Mouse (Mus musculus) heart, adult 9 months (tissue): ENCODE results near the gene Hps3.
"Not testable (repeated sequence)": the region's sequence is repeated elsewhere in the genome, so short reads cannot be mapped to it uniquely, and the experiment has no call there.

Experiments used
- DNase-seq, 2 experiments: peaks; one replicate each; pipeline ENCODE4 v3.0.0; 2022; ENCODE audit warnings: low spot score in 2 of 2

The Hps3 gene

DNA sequence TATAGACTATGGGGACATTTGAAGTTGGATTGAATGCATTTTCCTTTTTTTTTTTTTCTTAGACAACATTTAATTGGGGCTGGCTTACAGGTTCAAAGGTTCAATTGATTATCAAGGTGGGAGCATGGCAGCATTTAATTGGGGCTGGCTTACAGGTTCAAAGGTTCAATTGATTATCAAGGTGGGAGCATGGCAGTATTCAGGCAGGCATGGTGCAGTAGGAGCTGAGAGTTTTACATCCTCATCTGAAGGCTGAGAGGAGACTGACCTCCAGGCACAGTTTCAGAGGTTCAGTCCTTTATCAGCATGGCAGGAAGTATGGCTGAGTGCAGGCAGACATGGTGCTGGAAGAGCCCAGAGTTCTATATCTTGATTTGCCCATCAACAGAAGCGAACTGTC lies 85.7 kb downstream of the Hps3 start:
- not testable (repeated sequence) for DNase-seq

DNA sequence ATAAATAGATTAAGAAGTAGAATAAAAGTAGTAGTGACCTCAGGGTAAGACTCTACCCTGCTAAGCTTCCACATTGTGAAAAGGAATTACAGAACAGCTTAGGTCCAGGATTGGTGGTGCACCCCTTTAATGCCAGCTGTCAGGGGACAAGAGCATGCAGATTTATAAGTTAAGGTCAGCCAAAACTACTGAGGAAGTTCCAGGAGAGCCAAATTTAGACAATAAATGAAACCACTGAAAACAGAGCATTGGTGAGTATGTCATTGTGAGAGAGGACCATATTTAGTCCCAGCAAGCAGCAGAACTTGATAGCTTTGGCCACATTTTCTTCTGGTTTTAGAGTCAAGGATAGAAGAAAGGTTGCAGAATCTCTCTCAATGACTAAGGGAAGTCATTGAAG lies 86.6 kb downstream of the Hps3 start:
- no peak for DNase-seq
